Mouse (Mus musculus) urinary bladder, postnatal 36 days (tissue): ENCODE data around the gene Ubl7.

ENCODE experiments used
- DNase-seq, 2 experiments: peaks; one replicate each; pipeline ENCODE4 v3.0.0; 2022; ENCODE audit warnings: low spot score in 2 of 2, mixed read lengths in 1 of 2

Gene Ubl7

GRCm38 (mm10) chr9:57967237-57967960, 56.6 kb downstream of the Ubl7 start:
- no peak for DNase-seq

DNA sequence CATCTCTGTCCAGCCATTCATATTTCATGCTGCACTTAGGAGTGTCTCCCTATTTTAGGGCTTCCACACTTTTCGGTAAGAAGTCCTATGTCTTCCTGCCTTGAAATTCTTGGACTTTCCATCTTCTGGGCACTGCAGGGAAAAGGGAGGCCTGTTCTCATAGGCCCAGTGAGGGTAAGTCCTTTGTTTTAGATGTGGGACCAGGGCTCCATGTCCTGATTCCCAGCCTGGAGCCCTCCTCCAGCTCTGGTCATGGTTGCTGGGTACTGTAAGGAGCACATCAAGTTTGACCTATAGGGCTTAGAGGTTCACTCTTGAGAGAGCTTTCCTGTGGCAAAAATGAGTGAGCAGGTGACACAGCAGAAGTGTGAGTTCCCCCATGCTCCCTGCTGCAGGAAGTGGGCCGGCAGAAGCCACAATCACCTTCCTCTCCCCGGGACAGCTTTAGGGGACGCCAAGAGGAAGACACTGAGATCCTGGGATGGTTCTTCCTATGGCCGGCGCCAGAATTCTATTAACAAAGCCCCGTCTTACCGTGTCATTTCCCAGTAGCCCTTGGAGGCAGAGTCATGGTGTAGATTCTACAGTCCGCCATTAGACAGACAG, 57.5 kb downstream of the Ubl7 start:
- no peak for DNase-seq

DNA sequence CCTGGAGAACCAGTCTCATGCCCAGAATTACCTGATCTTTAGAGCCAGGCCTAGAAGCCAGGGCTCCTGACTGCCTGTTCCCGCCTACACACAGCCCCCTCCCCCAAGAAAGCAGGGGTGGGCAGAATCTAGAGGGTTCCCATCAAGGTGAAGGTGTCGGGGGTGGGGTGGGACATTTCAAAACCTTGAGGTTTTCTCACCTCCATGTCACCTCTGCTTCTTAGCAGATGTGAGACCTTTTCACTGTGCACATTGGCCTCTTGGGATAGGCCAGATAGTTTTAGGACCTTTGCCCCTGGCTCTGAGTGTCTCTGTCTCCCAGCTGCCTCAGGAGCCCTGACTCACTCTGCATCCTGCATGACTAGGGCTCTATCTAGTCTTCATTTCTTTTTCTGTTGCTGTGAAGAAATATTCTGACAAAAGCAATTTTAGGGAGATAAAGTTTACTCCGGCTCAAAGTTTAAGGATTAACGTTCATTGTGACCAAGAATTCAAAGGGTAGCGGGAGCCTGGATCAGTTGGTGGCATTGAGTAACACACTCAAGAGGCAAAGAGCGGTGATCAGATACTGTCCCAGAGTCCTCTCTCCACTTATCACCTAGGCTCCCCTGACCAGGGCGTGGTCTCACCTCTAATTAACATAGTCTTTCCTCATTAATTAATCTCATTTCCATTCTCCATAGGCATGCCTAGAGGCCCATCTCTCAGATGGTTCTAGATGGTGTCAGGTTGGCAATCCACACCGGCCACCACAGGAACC, 58.2 kb downstream of the Ubl7 start:
- no peak for DNase-seq

DNA sequence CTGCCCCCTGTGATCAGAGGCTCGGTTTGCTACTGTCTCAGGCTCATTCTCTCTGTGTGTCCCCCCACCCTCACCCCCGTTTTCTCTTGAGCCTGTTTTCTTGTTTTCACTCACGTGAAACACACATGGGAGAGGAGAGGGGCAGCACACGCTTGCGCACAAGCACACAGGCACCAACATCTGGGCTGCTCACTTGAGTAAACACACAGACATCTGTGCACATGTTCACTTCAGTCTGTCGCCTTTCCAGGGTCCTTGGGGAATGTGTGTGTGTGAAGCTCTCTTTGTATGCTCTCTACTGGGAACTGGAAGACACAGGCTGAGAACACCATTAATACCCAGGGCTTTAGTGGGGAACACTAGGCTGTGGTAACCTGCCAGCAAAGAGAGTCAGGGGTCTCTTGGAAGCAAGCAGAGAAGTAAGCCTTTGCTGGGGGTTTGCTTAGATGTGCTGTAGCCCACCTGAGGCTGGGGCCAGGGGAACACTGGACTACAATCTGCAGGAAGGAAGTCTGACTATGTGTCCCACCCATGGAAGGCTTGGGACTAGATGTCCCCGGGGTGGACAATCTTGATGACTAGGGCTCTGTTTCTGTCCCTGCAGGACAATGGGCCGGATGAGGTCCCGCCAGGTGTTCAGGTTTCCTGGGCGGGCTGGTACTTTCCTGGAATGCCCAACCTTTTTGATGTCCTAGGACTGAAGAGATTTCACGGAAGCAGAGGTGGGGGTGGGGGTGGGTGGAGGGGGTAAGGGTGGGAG, 59.1 kb downstream of the Ubl7 start:
- peak in 1 of 2 experiments; percentile 33 for DNase-seq

DNA sequence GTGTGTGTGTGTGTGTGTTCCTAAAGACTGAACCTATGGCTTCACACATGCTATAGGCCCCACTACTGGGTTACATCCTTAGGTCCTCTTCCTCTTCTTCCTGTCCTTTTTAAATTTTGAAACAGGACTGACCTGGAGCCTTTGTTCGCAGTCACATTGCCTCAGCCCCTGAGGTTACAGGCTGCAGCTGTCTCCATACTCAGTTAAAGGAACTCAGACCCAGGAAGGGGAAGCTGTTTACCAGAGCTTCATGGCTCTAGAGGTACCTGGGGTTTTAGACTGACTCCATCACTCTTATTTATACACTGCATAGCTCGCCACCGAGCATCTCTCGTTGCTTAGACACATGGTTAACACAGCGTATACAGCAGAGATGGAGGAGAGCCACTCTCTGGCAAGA, 60.6 kb downstream of the Ubl7 start:
- no peak for DNase-seq

DNA sequence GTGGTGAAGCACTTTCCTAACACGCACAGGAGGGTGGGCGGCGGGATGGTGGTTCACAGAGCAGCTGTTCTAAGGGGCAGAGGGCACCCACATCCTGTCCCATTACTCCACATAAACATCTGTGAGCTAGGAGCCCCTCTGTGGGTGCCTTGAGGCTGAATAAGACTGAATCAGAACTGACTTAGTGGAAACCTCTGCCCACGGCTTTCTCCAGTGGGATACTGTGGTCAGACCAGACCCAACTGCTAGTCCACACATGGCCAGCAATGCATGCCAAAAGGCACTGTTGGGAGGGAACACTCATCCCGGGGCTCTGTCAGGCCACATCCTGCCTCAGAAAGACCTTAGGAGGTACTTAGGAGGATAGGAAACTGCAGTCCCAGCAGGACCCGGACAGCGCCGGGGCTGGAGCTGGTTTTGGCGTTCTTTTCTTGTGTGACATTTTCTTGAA, 61.4 kb downstream of the Ubl7 start:
- no peak for DNase-seq

GRCm38 (mm10) chr9:57972776-57973439, 62.1 kb downstream of the Ubl7 start:
- no peak for DNase-seq

DNA sequence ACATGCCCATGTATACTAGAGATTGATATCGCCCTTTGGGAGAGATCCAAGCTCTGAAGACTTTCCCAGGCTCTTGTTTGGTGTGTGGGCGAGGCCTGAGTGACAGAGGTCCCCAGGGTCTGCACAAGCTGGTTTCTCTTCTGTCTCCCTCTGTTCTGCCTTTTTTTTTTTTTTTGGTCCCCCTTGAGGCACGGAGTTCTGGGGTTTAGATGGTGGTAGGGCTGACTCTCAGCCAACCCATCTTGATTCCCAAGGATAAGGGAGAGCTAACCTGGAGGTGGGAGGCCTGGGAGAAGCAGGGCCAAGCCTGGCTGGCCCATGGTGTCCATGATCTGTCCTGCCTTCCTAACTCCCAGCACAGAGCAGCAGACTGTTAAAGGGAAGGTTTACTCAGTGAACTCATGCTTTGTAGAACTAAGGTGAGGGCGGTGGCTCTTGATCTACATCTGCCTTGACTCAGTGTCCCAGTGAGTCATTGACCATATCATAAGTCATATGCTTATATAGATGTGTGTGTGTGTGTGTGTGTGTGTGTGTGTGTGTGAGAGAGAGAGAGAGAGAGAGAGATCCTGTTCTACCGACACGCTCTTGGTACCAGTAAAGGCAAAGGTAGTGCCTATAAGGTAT, 62.8 kb downstream of the Ubl7 start:
- DNase-seq = peak in 1 of 2 experiments; percentile 38

DNA sequence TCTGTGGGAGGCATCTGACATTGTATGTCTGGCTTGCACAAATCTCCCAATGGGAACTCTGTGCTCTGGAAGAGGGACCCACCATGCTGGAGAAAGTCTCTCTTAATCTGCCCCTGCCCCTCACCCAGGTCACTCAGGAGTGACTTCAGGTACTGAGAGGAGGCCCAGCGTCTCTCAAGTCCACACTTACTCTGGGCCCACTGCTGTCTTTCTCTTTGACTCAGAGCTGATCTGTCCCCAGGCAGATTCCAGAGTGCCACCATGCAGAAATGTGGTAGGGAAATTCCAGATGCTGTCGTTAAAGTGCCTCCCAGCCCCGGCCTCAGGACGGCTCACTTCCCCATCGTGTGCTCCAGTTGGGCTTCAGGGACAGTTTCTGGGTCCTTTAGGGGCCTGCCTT, 63.4 kb downstream of the Ubl7 start:
- DNase-seq = no peak

- DNase-seq = no peak
These were observed 64.5 kb downstream of the Ubl7 start for GRCm38 (mm10) chr9:57975200-57975821.

DNA sequence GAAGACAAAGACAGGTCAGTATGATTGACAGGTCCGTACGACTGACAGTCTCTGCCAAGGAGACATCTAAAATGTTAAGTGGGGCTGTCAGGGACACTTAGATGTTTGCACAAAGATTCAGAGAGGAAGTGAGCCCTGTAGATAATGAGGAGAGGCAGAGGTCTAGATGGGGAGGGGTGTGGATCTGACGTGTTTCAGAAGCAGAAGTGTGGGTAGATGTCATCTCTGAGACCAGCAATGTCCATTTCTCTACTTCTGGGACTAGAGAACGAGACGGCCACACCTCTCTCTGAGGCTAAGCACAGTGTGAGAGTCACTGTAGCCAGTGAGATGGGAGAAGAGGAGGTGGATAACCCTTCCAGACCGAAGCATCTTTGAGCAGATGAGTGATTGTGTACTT, 67.2 kb downstream of the Ubl7 start:
- DNase-seq = no peak

GRCm38 (mm10) chr9:57978858-57979257, 68.1 kb downstream of the Ubl7 start:
- no peak for DNase-seq
